Mouse (Mus musculus) liver, embryonic 12.5 days (tissue): ENCODE data around the gene Pagr1b. TPM values are rescaled to one million over a fixed set of nuclear protein-coding genes. Genes with fewer than 3 reads are reported as not detected.

Experiments
- ATAC-seq: fragments of 200-750 bp; cut with Nextera tagmentation; 2 replicates; pipeline ENCODE4 v1.8.0; 2017; ENCODE audit warnings: moderate number of reproducible peaks, mild to moderate bottlenecking, moderate library complexity
- H3K27ac ChIP-seq: fragments of 300-500 bp; sonication (generic); 2 replicates; pipeline ENCODE4 v1.5.1; 2016; ENCODE audit warnings: mild to moderate bottlenecking
- H3K27me3 ChIP-seq: fragments of 300-500 bp; sonication (generic); replicated peaks from 2 replicates; pipeline ENCODE4 v1.6.1; 2016; ENCODE audit warnings: mild to moderate bottlenecking, moderate library complexity
- H3K36me3 ChIP-seq: fragments of 300-500 bp; sonication (generic); 2 replicates; pipeline ENCODE4 v1.6.1; 2016; ENCODE audit warnings: mild to moderate bottlenecking, moderate library complexity
- H3K4me1 ChIP-seq: fragments of 300-500 bp; sonication (generic); 2 replicates; pipeline ENCODE4 v1.6.1; 2016
- H3K4me2 ChIP-seq: fragments of 300-500 bp; sonication (generic); 2 replicates; pipeline ENCODE4 v1.6.1; 2016; ENCODE audit warnings: mild to moderate bottlenecking, moderate library complexity
- H3K4me3 ChIP-seq: fragments of 300-500 bp; sonication (generic); 2 replicates; pipeline ENCODE4 v1.5.1; 2016; ENCODE audit warnings: mild to moderate bottlenecking, moderate library complexity
- H3K9ac ChIP-seq: fragments of 300-500 bp; sonication (generic); 2 replicates; pipeline ENCODE4 v1.6.1; 2016; ENCODE audit warnings: mild to moderate bottlenecking, moderate library complexity
- H3K9me3 ChIP-seq: fragments of 300-500 bp; sonication (generic); replicated peaks from 2 replicates; pipeline ENCODE4 v1.6.1; 2016; ENCODE audit warnings: mild to moderate bottlenecking, moderate library complexity
- WGBS: fragments of 180-500 bp; shearing (Covaris S2); methylation state at CpG from one replicate; pipeline ENCODE4 v1.1.7; 2016; ENCODE audit not compliant: insufficient replicate concordance; 5-methylcytosine and 5-hydroxymethylcytosine counted together
- microRNA-seq: library from miRNA; unstranded; fragments of <30 nt; microRNA quantifications from one replicate; pipeline ENCODE4, GENCODE M21; 2017
- polyA plus RNA-seq: library from polyadenylated mRNA; unstranded; fragments of >200 nt; fragmentation: Nextera tagmentation; extraction: Ambion mirVana; gene quantifications from 2 replicates; pipeline ENCODE4 v1.2.1, GENCODE M21; 2016

Gene Pagr1b
- polyA plus RNA-seq, 1 experiment from 2014 or later, result 0.57 TPM

DNA sequence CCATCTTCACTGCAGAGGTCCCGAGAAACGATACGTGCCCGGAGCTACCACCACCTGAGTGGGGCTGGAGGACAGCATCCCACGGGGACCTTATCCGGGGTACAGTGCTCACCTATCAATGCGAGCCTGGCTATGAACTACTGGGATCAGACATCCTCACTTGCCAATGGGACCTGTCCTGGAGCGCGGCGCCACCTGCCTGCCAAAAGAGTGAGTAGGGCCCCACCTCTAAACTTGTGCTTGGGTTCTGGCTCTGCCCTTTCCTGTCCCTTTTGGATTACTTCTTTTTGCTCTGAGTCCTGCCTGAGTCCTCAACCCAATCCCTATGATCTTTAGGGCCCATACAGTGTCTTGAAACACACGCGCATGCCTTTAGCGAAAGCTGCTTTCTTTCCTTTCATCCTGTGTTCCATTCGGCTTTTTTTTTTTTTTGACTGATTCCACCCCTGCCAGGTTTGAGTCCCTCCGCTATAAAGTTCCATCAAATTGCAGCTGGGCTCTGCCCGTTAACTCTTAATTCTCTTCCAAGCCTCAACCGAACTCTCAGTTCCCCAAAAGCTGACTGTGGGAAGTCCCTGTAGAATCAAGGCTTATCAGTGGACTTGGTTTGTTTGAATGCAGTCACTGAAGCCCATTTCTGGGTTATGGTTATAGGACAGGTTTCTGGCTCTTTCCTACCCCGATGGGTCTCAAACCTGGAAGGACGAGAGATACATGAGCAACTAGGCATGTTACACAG is 52.6 kb downstream of the Pagr1b start:
- no peaks in the 10 kb centered on the region for H3K9me3 ChIP-seq
- no peak overlapping the region for H3K9ac ChIP-seq
- no peak overlapping the region for H3K27ac ChIP-seq
- H3K4me2 ChIP-seq, result no peak overlapping the region
- ATAC-seq, result no peak
- 30% methylated on average over 19 of the region's 19 CpGs for WGBS
- H3K36me3 ChIP-seq, result no peaks in the 10 kb centered on the region
- peaks cover 35% of the 10 kb centered on the region for H3K27me3 ChIP-seq
- no peaks in the 10 kb centered on the region for H3K4me1 ChIP-seq
- H3K4me3 ChIP-seq, result no peak overlapping the region

DNA sequence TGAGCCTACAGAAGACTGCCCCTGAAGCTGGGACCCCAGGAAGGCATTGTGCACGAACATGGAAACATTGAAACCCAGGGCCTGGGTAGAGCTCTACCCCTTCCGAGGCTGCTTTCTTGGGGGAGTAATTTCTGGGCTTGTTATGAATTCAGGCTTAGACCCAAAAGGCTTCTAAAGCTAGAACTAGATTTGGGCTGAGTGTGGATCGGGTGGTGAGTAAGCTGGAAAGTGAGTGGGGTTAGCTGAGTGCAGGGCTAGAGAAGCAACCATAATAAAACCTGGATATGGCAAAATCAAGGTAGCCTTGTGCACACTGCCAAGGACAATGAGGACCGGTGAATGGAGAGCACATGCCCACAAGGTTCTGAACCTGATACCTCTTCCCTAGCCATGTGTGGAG is 54.3 kb downstream of the Pagr1b start:
- peaks cover 35% of the 10 kb centered on the region for H3K27me3 ChIP-seq
- H3K36me3 ChIP-seq, result no peaks in the 10 kb centered on the region
- no peaks in the 10 kb centered on the region for H3K9me3 ChIP-seq
- no peak for ATAC-seq
- H3K4me1 ChIP-seq, result no peaks in the 10 kb centered on the region
- 65% methylated on average over 4 of the region's 4 CpGs for WGBS
- no peak overlapping the region for H3K4me3 ChIP-seq
- no peak overlapping the region for H3K4me2 ChIP-seq
- no peak overlapping the region for H3K27ac ChIP-seq
- H3K9ac ChIP-seq, result no peak overlapping the region

DNA sequence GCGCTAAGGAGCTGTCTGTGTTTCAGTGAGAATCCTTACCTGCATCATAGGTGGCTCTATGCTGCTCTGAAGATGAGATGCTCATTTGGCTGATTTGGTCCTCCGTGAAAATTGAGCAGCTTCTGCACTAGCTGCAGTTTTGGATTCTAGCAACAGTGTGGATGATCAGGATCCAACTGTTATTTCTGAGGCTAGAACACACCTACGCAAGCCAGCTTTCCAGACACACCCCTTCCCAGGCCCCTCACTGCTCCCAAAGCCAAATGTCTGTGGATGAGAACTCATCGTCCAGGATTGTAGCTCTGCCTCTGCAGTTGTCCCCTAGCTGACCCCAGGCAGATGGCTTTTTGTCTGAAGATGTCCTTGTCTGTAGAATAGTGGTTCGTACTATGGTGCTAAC is 55.2 kb downstream of the Pagr1b start:
- Histone ChIP-seq H3K4me2 (no peak overlapping the region), H3K27me3 (peaks cover 35% of the 10 kb centered on the region), H3K27ac (no peak overlapping the region), H3K4me1 (no peaks in the 10 kb centered on the region), H3K4me3 (no peak overlapping the region), H3K36me3 (no peaks in the 10 kb centered on the region), H3K9ac (no peak overlapping the region), H3K9me3 (no peaks in the 10 kb centered on the region)
- no peak for ATAC-seq
- 78% methylated on average over 5 of the region's 5 CpGs for WGBS

DNA sequence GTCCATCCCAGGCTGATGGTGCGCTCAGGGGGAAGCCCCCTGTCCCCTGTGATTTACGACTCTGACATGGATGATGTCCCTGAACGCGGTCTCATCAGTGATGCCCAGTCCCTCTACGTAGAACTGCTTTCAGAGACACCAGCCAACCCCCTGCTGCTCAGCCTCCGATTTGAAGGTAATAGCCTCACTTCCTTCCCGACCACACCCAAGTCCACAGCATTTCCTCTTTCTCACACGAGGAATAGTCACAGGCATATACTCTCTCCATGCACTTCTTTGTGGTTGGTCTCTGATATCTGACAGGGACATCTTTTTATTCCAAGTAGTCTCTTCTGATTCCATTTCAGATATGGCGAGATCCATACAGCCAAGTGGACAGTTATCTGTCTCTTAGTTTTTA is 56.5 kb downstream of the Pagr1b start:
- Histone ChIP-seq H3K4me1 (no peaks in the 10 kb centered on the region), H3K4me3 (no peak overlapping the region), H3K36me3 (no peaks in the 10 kb centered on the region), H3K4me2 (no peak overlapping the region), H3K27ac (no peak overlapping the region), H3K9me3 (no peaks in the 10 kb centered on the region), H3K27me3 (peaks cover 31% of the 10 kb centered on the region), H3K9ac (no peak overlapping the region)
- no peak for ATAC-seq
- WGBS, result 46% methylated on average over 9 of the region's 9 CpGs

DNA sequence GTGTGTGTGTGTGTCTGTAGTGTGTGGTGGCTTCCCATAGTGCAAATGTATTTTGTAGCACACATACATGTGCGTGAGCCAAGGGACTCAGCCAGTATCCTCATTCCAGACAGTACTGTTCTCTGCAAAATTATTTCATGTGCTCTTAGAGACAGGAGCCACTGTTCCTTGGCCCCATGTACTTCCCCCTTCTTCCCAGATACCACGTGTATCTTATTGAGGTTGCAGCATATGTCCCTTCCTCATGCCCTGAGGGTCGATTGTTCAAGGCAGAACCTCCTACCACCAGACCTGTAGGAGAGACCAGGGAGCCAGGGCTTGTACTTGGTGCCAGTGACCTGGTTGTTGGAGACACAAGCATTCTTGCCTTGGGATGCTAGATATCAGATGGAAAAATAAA is 61.2 kb downstream of the Pagr1b start:
- Histone ChIP-seq H3K36me3 (no peaks in the 10 kb centered on the region), H3K9ac (no peak overlapping the region), H3K27ac (no peak overlapping the region), H3K4me2 (no peak overlapping the region), H3K27me3 (peaks cover 38% of the 10 kb centered on the region), H3K9me3 (no peaks in the 10 kb centered on the region), H3K4me3 (no peak overlapping the region), H3K4me1 (peaks cover 12% of the 10 kb centered on the region)
- no peak for ATAC-seq
- 30% methylated on average over 3 of the region's 3 CpGs for WGBS

DNA sequence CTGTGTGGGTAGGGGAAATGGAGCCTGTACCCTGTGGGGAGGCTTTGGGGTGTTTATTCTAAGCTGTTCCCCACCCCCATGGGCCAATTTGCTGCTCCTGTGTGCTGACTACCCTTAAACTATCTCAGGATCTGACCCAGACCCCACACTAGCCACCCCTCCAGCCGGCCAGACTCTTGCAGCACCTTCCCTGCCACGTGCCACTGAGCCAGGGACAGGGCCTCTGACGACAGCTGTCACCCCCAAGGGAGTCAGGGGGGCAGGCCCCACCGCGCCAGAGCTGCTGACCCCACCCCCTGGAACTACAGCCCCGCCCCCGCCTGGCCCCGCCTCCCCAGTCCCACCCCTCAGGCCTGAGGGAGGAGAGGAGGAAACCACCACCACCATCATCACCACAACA is 63.6 kb downstream of the Pagr1b start:
- Histone ChIP-seq H3K27ac (no peak overlapping the region), H3K4me3 (no peak overlapping the region), H3K9me3 (no peaks in the 10 kb centered on the region), H3K36me3 (no peaks in the 10 kb centered on the region), H3K4me2 (no peak overlapping the region), H3K27me3 (peaks cover 60% of the 10 kb centered on the region), H3K4me1 (peaks cover 23% of the 10 kb centered on the region), H3K9ac (no peak overlapping the region)
- WGBS, result 2% methylated on average over 8 of the region's 8 CpGs
- no peak for ATAC-seq

DNA sequence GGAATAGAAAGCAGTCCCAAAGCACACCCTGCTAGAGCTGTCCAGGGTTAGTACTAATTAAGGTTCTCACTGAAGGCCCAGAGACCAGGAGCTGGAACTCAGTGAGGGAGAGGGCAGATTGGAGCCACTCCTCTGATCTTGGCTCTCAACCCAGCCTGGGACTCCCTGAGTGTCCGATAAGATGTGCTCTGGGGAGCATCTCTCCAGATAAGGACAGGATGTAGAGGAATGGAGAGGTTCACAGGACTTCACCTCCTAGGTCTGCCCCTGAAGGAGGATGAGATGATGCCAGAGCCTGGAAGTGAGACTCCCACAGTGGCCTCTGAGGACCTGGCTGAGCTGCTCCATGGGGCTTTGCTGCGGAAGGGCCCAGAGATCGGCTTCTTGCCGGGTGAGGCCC is 64.5 kb downstream of the Pagr1b start:
- peaks cover 60% of the 10 kb centered on the region for H3K27me3 ChIP-seq
- no peak overlapping the region for H3K4me2 ChIP-seq
- H3K9me3 ChIP-seq, result no peaks in the 10 kb centered on the region
- no peaks in the 10 kb centered on the region for H3K36me3 ChIP-seq
- no peak overlapping the region for H3K9ac ChIP-seq
- WGBS, result 18% methylated on average over 4 of the region's 4 CpGs
- ATAC-seq, result no peak
- peaks cover 23% of the 10 kb centered on the region for H3K4me1 ChIP-seq
- no peak overlapping the region for H3K27ac ChIP-seq
- no peak overlapping the region for H3K4me3 ChIP-seq

Small RNAs within 50 kb of the gene (microRNA-seq; reads per million reads assigned to microRNA genes)
- not detected for gene Gm44343

Other genes with a start within 250 kb of the Pagr1b start
- gene Ypel3, start 239.5 kb downstream of the Pagr1b start, polyA plus RNA-seq, result 77.2 and 78.5 TPM in 2 replicates
- 0.33 and 0.50 TPM in 2 replicates for gene Tbx6, start 235.0 kb downstream of the Pagr1b start, polyA plus RNA-seq
- 191 and 205 TPM in 2 replicates for gene Ppp4c, start 224.0 kb downstream of the Pagr1b start, polyA plus RNA-seq
- gene Fam57b, start 218.8 kb downstream of the Pagr1b start, polyA plus RNA-seq, result not detected in 2 replicates
- gene 4930451I11Rik, start 184.8 kb downstream of the Pagr1b start, polyA plus RNA-seq, result not detected in 2 replicates
- gene Doc2a, start 169.1 kb downstream of the Pagr1b start, polyA plus RNA-seq, result 0.15 and 0.24 TPM in 2 replicates
- 20.3 and 22.0 TPM in 2 replicates for gene Hirip3, start 154.5 kb downstream of the Pagr1b start, polyA plus RNA-seq
- 70.5 and 73.0 TPM in 2 replicates for gene Ino80e, start 154.1 kb downstream of the Pagr1b start, polyA plus RNA-seq
- gene Taok2, start 131.8 kb downstream of the Pagr1b start, polyA plus RNA-seq, result 20.1 and 20.6 TPM in 2 replicates
- gene Tmem219, start 93.6 kb downstream of the Pagr1b start, polyA plus RNA-seq, result 16.7 and 16.9 TPM in 2 replicates
- gene Kctd13, start 87.6 kb downstream of the Pagr1b start, polyA plus RNA-seq, result 10.3 and 10.7 TPM in 2 replicates
- not detected in 2 replicates for gene Asphd1, start 66.9 kb downstream of the Pagr1b start, polyA plus RNA-seq
- 0.06 and 0.39 TPM in 2 replicates for gene Sez6l2, start 65.9 kb downstream of the Pagr1b start, polyA plus RNA-seq
- gene Cdipt, start 40.6 kb downstream of the Pagr1b start, polyA plus RNA-seq, result 59.2 and 63.2 TPM in 2 replicates
- 0.29 and 0.44 TPM in 2 replicates for gene Cdiptos, start 40.4 kb downstream of the Pagr1b start, polyA plus RNA-seq
- 8.3 and 8.9 TPM in 2 replicates for gene Mvp, start 1.9 kb downstream of the Pagr1b start, polyA plus RNA-seq
- 60.5 and 65.1 TPM in 2 replicates for gene Pagr1a, start 868 bp upstream of the Pagr1b start, polyA plus RNA-seq
- 4.1 and 8.9 TPM in 2 replicates for gene Gm42742, start 4.6 kb upstream of the Pagr1b start, polyA plus RNA-seq
- 0.88 and 2.1 TPM in 2 replicates for gene Prrt2, start 4.7 kb upstream of the Pagr1b start, polyA plus RNA-seq
- gene Maz, start 10.6 kb upstream of the Pagr1b start, polyA plus RNA-seq, result 104 and 107 TPM in 2 replicates
- gene Kif22, start 26.0 kb upstream of the Pagr1b start, polyA plus RNA-seq, result 126 and 132 TPM in 2 replicates
- gene Zg16, start 70.8 kb upstream of the Pagr1b start, polyA plus RNA-seq, result not detected in 2 replicates
- 8.3 and 8.5 TPM in 2 replicates for gene AI467606, start 74.9 kb upstream of the Pagr1b start, polyA plus RNA-seq
- gene Qprt, start 105.7 kb upstream of the Pagr1b start, polyA plus RNA-seq, result 36.5 and 40.3 TPM in 2 replicates
- 7.3 and 7.4 TPM in 2 replicates for gene Spn, start 121.3 kb upstream of the Pagr1b start, polyA plus RNA-seq
- gene Cd2bp2, start 179.6 kb upstream of the Pagr1b start, polyA plus RNA-seq, result 35.0 and 36.0 TPM in 2 replicates
- gene Tbc1d10b, start 192.0 kb upstream of the Pagr1b start, polyA plus RNA-seq, result 26.7 and 30.9 TPM in 2 replicates
- gene Mylpf, start 192.4 kb upstream of the Pagr1b start, polyA plus RNA-seq, result 37.6 and 41.4 TPM in 2 replicates
- 13.7 and 14.2 TPM in 2 replicates for gene Zfp553, start 216.6 kb upstream of the Pagr1b start, polyA plus RNA-seq
- 10.6 and 13.6 TPM in 2 replicates for gene Sept1, start 216.6 kb upstream of the Pagr1b start, polyA plus RNA-seq
- gene Zfp771, start 227.8 kb upstream of the Pagr1b start, polyA plus RNA-seq, result 30.0 and 31.6 TPM in 2 replicates
- 163 and 167 TPM in 2 replicates for gene Dctpp1, start 244.2 kb upstream of the Pagr1b start, polyA plus RNA-seq